Mouse (Mus musculus): ENCODE measurements around the gene Cd300a.

DNA sequence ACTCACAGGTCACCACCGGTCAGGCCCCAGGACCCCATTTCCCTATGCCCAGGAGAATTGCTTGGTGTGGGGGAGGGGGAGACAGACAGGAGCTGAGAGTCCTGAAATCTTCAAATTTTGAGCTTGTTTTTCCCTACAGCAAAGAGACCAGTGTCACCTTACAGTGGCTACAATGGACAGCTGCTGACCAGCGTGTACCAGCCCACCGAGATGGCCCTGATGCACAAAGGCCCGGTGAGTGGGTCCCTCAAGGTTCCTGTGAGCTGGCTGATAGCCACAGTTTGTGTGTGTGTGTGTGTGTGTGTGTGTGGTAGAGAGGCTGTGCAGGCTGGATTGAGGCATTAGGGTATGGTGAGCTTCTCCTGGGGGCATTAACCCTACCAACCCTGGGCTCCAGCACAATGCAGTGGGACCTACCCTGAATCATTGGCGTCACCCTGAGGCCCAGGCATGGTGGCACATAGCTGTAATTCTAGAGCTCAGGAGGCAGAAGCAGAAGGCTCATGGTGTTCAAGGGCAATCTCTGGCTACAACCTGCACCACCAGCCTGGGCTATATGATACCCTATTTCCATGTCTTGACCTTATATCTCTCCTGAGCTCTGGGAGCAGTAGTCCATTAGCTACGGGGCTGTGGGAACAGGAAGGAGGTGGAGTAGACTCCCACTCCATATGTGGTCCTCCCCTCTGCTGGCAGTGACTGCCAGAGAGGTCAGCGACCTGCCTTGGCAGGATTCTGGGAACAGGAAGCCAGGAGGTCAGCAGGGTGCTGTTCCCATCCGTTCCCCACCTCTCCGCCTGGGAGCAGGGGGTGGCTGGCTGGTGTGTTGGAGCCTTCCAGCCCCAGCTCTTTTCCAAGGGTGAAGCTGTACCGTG, 23.1 kb upstream of the Cd300a start:
- no peak for TF ChIP-seq CTCF (IDR thresholded peaks at IDR 0.05)
- no peak for TF ChIP-seq EP300 (IDR thresholded peaks at IDR 0.05)

All from lung, postnatal 0 days (tissue).